Mouse (Mus musculus) gastrocnemius, postnatal 4 days (tissue): ENCODE measurements at regions not wholly inside any gene's neighbourhood (a gene's known extent, or its start where the extent isn't known, plus 50 kb on each side); places are given as distances from the start of the nearest gene placed in this dataset.
"Not testable (repeated sequence)": the region's sequence is repeated elsewhere in the genome, so short reads cannot be mapped to it uniquely, and the experiment has no call there.

Experiments used
- DNase-seq, 2 experiments: peaks; one replicate each; pipeline ENCODE4 v3.0.0; 2021 to 2022; ENCODE audit warnings: low spot score in 2 of 2, mixed read lengths in 2 of 2

- no peak for DNase-seq
Observed at GRCm38 (mm10) chr3:120533901-120534300, 637.6 kb downstream of the Rwdd3 start.

DNA sequence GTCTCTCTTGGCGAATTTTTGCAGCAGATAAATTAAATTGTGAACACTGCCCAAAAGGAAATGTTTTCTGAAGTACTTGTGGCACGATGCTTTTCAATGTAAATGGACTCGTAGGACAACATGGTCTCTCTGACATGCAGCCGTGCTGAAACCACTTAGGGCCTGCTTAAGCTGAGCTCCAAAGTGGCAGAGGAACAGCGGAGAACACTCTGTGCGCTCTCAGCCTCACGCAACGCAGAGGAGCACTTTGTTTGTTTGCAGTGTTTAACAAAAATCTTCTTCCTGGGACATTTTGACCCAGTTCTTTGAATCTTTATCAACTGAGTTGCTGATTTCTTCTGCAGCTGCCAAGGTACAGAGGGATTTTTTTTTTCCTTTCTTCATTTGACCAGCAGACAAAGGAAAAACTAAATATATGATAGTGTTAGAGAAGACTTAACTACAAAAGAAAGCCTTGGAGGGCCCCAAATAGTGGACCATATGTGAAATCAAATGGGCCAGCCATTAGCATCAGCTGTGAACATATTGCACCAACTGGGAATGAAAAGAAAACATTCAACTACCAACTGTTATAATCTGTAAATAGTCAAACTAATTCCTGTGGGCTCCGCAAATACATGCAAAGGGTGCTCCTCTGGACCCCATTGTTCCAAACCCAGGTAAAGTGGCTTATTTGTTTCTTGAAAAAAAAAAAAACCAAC, 639.5 kb downstream of the Rwdd3 start:
- DNase-seq, result no peak

DNA sequence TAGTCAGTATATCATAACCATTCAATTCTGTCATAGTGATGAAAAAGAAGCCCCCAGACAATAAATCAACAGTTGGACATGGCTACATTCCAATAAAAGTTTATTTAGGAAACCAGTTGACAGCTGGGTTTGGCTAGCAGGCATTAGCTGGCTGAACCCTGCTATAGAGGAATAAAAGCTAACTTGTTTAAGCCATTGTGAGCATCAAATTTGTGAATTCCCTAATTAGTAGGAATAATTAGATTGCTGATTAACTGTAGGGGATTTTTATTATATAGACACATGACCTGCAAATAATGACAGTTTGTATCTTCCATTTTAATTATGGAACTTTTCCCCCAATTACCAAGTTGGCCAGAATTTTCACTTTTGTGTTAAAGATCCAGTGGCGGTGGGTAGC, 659.8 kb downstream of the Rwdd3 start:
- no peak for DNase-seq

DNA sequence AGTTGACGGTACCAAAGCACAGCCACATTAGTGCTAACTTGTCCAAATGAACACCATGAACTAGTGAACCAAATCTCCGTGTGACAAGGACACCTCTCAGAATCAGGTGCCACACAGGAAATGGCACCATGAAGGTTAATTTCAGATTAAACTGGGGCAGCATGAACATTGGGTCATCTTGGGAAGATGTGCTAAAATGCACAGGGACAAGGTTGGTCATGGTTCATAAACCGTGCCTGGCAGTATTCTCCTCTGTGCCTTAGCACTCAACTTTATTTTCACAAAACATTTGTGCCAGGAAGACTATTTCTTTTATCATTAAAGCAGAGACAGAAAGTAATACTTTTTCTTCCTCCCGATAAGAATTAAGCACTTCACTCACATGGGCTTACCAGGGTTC, 672.6 kb downstream of the Rwdd3 start:
- no peak for DNase-seq

- no peak for DNase-seq
Observed at GRCm38 (mm10) chr3:120477934-120478333, 693.6 kb downstream of the Rwdd3 start.

GRCm38 (mm10) chr3:120477232-120477631, 693.0 kb upstream of the Ptbp2 start:
- DNase-seq, result no peak

- DNase-seq, result peak in 1 of 2 experiments; percentile 13
Observed at GRCm38 (mm10) chr3:120473645-120474038, 689.4 kb upstream of the Ptbp2 start.

DNA sequence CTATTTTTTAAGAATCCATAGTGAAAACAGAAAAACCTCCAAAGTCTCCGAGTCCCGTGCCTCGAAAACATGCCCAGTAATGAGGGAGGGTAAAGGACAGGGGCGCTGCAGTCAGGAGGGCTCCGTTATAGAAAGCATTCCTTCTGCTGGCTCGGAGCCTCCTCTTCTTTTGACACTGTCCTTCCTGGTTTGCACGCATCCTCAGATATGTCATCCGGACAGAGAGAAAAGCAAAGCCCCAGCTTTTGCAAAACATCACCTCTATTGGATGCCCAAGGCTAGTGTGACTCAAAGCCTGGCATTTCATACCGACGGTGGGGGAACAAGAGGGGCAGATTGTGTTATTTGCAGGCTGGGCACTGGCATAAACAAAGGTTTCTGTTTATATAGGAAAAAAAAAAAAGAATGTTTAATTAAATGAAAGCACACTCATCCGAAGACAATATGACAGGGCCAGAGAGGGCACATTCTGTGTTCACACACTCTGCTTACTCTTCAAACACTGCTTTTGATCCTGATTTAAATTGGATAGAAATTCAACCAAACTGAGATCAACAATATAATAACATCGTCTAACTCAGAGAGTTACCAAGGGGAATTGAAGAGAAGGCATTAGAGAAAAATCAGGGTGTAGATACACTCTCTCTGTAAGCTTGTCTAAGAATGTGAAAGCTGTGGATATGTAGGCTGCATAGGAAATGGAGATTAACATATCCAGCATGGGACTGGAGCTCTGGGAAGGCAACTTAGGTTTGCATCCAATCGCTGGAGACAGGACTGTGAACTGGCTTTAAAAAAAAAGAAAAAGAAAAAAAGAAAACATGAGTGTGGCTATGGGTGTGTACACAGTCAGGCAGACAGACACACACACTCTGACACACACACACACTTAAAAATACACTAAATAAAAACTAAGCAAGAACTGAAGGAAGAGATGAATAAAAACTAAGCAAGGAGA, 688.7 kb upstream of the Ptbp2 start:
- DNase-seq, result no peak

- DNase-seq, result no peak
Observed at GRCm38 (mm10) chr3:120471878-120472444, 687.7 kb upstream of the Ptbp2 start.

GRCm38 (mm10) chr3:120468887-120469286, 684.6 kb upstream of the Ptbp2 start:
- no peak for DNase-seq

GRCm38 (mm10) chr3:120460717-120461116, 676.5 kb upstream of the Ptbp2 start:
- no peak for DNase-seq

GRCm38 (mm10) chr3:120457912-120458311, 673.6 kb upstream of the Ptbp2 start:
- no peak for DNase-seq

DNA sequence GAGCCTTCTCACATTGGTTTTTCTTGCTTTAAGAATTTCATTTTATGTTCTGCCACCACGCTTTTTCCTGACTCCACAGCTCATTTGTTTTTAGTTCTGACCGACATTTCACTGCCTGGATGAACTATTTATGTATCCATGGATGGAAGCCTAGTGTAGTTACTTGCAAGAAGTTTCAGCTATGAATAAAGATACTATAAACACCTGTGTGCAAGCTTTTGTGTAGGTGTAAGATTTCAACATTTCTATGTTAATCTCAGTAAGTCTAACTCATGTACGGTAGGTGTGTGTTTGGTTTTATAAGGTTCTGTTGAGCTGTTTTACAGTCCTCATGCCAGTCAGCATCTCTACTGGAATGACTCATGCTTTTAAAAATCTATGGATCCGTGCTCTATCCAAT, 656.9 kb upstream of the Ptbp2 start:
- DNase-seq, result no peak

DNA sequence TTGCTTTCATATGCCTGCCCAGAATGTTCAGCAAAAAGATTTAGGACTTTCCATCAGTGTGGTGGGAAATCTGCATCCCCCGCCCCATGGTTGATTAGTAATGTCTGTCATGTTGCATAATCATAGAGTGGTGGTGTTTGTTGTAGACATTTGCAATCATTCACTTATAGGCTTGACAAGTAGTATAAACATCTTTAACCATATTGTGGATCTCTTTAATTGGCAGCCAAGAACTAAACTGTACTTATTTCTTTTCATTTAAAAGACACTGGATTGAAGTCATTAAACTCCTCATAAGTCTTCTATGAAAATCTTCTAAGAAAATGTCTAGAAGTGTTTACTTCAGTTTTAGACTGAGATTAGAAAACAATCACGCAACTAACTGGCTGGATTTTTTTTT, 646.0 kb upstream of the Ptbp2 start:
- DNase-seq, result no peak

- DNase-seq, result no peak
Observed at GRCm38 (mm10) chr3:120416634-120417033, 632.4 kb upstream of the Ptbp2 start.

- DNase-seq, result no peak
Observed at GRCm38 (mm10) chr3:120375688-120376289, 591.5 kb upstream of the Ptbp2 start.

DNA sequence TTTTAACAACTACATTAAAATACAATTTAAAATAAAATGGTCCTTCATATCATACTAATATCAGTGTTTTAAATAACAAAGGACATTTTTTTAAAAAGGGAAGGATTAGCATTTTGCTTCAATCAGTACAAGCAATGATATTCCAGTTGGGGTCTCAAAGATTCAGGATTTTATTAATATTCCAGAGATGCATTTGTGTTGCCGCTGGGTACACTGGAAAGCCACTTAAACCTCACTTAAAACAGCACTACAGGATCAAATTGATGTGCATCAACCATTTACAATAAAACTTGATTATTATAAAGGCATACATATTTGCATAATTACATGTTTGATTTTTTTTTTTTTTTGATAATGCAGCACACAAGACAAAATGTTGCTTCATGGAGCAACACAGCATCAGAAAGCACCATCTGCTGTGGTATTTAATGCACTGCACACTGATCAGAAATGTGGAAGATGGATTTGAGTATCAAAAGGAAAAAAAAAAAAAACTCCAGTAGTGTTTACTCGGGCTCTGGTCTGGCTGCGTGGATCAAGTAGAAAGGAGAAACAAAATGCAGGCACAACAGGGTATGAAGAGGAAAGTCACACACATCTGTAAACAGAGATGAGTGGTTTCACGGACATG, 558.6 kb upstream of the Ptbp2 start:
- DNase-seq, result no peak

DNA sequence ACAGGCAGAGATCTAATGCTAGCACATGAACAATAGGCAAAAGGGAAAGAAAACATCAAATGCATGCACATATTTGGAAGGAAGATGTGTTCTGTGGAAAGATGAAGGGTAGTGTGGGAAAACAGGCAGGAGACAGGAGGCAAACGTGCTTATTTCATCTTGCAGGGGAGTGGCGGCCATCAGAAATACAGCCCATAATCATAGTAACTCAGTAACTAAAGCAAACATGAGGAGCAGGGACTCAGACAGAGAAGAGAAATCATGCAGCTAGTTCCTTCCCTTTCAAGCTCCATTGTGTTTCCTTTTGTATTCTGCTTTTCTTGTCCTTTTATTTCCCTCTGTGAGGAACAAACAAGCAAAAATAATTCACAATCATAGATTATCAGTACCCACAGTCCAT, 557.6 kb upstream of the Ptbp2 start:
- no peak for DNase-seq

DNA sequence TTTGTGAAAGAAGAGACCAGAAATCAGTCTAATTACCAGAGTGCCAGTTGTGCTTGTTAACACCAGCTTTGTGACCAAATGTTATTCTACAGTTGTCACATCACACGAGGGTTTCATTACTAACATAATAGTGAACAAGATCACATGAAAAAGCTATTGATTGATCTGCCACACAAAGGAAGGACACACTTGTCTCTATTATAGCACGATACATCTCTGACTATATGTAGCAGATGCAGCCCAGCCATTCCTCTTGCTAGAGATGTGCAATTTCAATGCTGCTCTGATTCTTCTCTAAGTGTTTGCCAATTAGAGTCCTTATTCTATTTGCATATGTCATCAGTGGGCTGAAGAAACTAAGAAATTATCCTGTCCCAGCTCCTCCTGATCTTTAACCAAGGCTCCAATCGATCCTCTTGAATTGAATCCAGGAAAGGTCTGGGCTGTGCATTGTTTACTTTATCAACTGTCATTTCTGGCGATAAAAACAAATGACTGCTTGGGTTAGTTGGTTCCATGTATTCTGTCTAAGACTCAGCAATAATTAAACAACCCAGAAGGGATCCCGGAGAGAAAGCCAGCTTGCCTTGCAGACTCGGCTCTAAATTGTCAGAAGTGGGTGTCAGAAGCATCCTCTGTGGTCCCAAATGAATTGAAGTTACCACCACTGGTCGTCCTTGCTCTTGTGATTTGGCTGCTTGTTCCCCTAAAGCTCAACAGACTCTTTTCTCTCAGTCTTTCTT, 551.7 kb upstream of the Ptbp2 start:
- no peak for DNase-seq

- DNase-seq, result not testable (repeated sequence)
Observed at GRCm38 (mm10) chr3:120307042-120307441, 522.8 kb upstream of the Ptbp2 start.
